Mouse (Mus musculus) embryonic facial prominence, embryonic 15.5 days (tissue): ENCODE measurements around the gene Cfap70. TPM values are rescaled to one million over a fixed set of nuclear protein-coding genes. Genes with fewer than 3 reads are reported as not detected.

Source experiments
- polyA plus RNA-seq: library from polyadenylated mRNA; unstranded; fragments of >200 nt; fragmentation: Nextera tagmentation; extraction: Ambion mirVana; gene quantifications from 2 replicates; pipeline ENCODE4 v1.2.1, GENCODE M21; 2015

The Cfap70 gene
- polyA plus RNA-seq, 1 experiment from 2014 or later, result 7.3 TPM

Other genes starting within 250 kb of the Cfap70 start
- 0.12 and 0.68 TPM in 2 replicates for gene Kcnk16, start 183.0 kb downstream of the Cfap70 start, polyA plus RNA-seq
- gene Nudt13, start 157.5 kb downstream of the Cfap70 start, polyA plus RNA-seq, result 16.6 and 22.8 TPM in 2 replicates
- gene Ecd, start 104.1 kb downstream of the Cfap70 start, polyA plus RNA-seq, result 47.3 and 54.4 TPM in 2 replicates
- 36.0 and 36.9 TPM in 2 replicates for gene Fam149b, start 104.1 kb downstream of the Cfap70 start, polyA plus RNA-seq
- gene Dnajc9, start 63.3 kb downstream of the Cfap70 start, polyA plus RNA-seq, result 168 and 176 TPM in 2 replicates
- 82.9 and 90.6 TPM in 2 replicates for gene Mrps16, start 58.6 kb downstream of the Cfap70 start, polyA plus RNA-seq
- gene Anxa7, start 27.9 kb upstream of the Cfap70 start, polyA plus RNA-seq, result 56.4 and 61.7 TPM in 2 replicates
- gene Mss51, start 44.7 kb upstream of the Cfap70 start, polyA plus RNA-seq, result 1.9 and 2.0 TPM in 2 replicates
- 46.7 and 50.2 TPM in 2 replicates for gene Ppp3cb, start 94.3 kb upstream of the Cfap70 start, polyA plus RNA-seq
- 5.6 and 6.6 TPM in 2 replicates for gene Usp54, start 188.8 kb upstream of the Cfap70 start, polyA plus RNA-seq
- gene Myoz1, start 204.3 kb upstream of the Cfap70 start, polyA plus RNA-seq, result 7.0 and 9.7 TPM in 2 replicates
- gene Synpo2l, start 216.1 kb upstream of the Cfap70 start, polyA plus RNA-seq, result 30.1 and 37.7 TPM in 2 replicates
- gene Sec24c, start 222.1 kb upstream of the Cfap70 start, polyA plus RNA-seq, result 86.8 and 92.5 TPM in 2 replicates
- gene Fut11, start 242.7 kb upstream of the Cfap70 start, polyA plus RNA-seq, result 32.3 and 34.2 TPM in 2 replicates